Mouse (Mus musculus) olfactory bulb, adult 2 months (tissue): ENCODE data around the gene Kcnj11.

Source experiments
- CTCF ChIP-seq: fragments of 200-500 bp; IDR thresholded peaks from 2 replicates; pipeline ENCODE4 v1.5.1; 2012; ENCODE audit warnings: low read depth, mild to moderate bottlenecking, low read length, moderate library complexity; ENCODE audit not compliant: insufficient read depth
- POLR2A ChIP-seq: fragments of 200-500 bp; IDR thresholded peaks from 2 replicates; pipeline ENCODE4 v1.6.1; 2012; ENCODE audit warnings: mild to moderate bottlenecking, low read depth, low read length, moderate library complexity; ENCODE audit not compliant: insufficient read depth

- no peak for TF ChIP-seq POLR2A
- TF ChIP-seq CTCF: no peak
Measured at GRCm38 (mm10) chr7:46122964-46123363, 22.4 kb upstream of the Kcnj11 start.
